Mouse (Mus musculus): ENCODE data around the gene Ubl7.

DNA sequence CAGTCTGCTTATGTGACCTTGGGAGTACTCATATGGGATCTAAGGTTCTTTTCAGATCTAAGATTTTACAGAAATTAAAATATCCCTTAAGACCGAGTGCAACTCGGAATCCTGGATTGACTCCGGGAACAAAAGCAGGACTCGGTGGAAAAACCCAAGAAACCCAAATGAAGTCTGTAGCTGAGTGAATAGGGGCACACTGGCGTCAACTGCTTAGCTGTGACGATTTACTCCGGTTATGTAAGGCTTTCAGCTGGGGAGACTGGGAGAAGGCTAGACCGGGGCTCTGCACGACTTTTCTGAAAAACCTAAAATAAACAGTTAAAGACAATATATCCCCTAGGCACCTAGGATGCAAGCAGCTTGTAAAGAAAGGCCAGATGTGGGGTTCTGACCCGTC, 48.6 kb downstream of the Ubl7 start:
- TF ChIP-seq CTCF (IDR thresholded peaks at IDR 0.05; ENCODE audit: extremely low read depth, insufficient read depth, insufficient read length, insufficient replicate concordance) (no peak), POLR2A (IDR thresholded peaks at IDR 0.05; ENCODE audit: low read depth, low read length) (no peak)
